Mouse (Mus musculus) left cerebral cortex, postnatal 25 days (tissue): ENCODE data around the gene Gstm5. TPM values are rescaled to one million over a fixed set of nuclear protein-coding genes. Genes with fewer than 3 reads are reported as not detected.
A peak's percentile ranks its signal among the peaks of the same experiment; 100 is the strongest.
"Not testable (repeated sequence)": the region's sequence is repeated elsewhere in the genome, so short reads cannot be mapped to it uniquely, and the experiment has no call there.

Experiments
- DNase-seq, 2 experiments: peaks; one replicate each; pipeline ENCODE4 v3.0.0; 2022; ENCODE audit warnings: low spot score in 2 of 2, mixed read lengths in 1 of 2
- intact Hi-C: fragments of 180-260 bp; cut with DNase I; formaldehyde crosslinking; loops from one replicate; pipeline ENCODE4 v1.15.1; 2025
- total RNA-seq, 2 experiments: library from RNA; stranded (reverse); gene quantifications; 2 replicates each; pipeline ENCODE4 v1.2.3; 2021

Gene Gstm5
- 100 to 1,000 TPM; 234 to 260 TPM for total RNA-seq

GRCm38 (mm10) chr3:107895720-107896569 lies at the start of gene Gstm5:
Gene Gstm5 (plus strand): TSS chr3:107895821.
- intact Hi-C loops = no loop called here
- peak; percentile 85 to 93 for DNase-seq

GRCm38 (mm10) chr3:107846175-107846574 lies 49.4 kb upstream of the Gstm5 start:
- no peak for DNase-seq
- intact Hi-C loops = no loop called here

GRCm38 (mm10) chr3:107846835-107847234 lies 48.8 kb upstream of the Gstm5 start:
- DNase-seq = no peak
- intact Hi-C loops = no loop called here

DNA sequence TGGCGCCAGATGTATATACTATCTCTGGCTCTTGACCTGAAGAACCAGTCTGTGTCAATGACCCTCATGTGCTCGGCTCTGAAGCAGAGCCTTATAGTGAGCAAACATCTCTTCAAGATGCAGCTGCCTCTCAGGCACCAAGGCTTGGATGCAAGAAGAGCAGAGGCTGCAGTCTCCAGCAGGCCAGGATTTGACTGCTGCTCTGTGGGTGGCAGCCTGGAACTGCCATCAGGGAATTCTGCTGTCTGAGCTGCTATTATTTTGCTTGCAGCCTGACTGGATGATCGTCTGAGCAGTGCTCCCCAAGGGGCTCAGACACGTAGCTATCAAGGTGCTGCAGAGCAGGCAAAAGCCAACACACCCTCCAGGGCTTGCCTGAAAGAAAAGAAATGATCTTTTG lies 47.5 kb upstream of the Gstm5 start:
- intact Hi-C loops = no loop called here
- DNase-seq = peak in 1 of 2 experiments; percentile 69

DNA sequence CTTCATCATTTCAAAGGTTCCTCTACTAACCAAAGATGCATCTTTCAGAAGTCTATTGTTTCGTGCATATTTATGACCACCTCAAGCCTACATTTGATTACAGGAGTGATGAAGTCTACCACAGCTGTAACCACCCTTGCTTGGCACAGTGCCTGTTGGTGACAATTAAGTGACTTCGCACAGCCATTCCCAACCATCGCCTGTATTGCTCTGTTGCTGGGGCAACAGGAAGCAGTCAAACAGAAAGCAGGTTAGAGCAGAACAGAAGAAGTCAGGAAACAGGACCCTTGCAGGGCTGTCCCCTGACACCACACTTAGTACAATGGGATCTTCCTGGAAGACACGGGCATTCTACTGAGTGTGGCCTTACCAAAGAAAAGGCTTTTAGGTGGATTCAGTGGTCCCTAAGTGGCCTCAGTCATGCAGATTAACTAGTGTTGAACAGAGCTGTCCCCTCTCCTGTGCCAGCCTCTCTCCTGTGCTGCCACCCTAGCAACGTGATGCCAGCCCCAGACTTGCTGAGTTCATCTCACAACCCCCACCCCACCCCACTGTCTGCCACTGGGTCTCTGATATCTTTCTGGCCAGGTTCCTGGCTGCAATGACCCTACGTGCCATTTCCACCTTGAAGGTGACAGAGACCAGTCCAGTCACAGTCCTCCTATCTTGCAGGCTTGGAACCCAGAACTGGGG lies 46.5 kb upstream of the Gstm5 start:
- intact Hi-C loops = no loop called here
- DNase-seq = no peak

GRCm38 (mm10) chr3:107849693-107850031 lies 46.0 kb upstream of the Gstm5 start:
- no peak for DNase-seq

GRCm38 (mm10) chr3:107850418-107851031 lies 45.1 kb upstream of the Gstm5 start:
- DNase-seq = peak in 1 of 2 experiments; percentile 31
- intact Hi-C loops = no loop called here

More at GRCm38 (mm10) chr3:107849693-107850031, 46.0 kb upstream of the Gstm5 start:
- intact Hi-C loops = no loop called here

DNA sequence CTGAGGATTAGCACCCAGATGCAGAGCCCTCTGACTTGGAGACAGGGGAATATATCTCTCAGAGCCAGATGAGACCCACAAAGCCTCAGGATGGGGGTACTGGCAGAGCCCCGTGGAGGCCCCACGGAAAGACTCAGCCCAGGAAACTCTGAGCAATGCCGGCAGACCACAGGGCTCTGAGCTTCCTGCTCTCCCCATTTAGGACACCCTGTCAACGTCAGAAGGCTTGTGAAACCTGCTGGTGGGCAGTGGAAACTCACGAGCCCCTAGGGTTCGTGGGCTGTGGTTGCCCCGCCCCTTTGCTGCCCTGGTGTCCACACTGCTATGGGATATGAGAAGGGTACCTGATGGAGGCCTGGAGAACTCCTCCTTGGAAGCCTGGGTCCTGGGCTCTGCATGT lies 42.8 kb upstream of the Gstm5 start:
- DNase-seq = no peak
- intact Hi-C loops = no loop called here

GRCm38 (mm10) chr3:107853232-107854181 lies 42.1 kb upstream of the Gstm5 start:
- intact Hi-C loops = no loop called here
- peak in 1 of 2 experiments; percentile 33 for DNase-seq

DNA sequence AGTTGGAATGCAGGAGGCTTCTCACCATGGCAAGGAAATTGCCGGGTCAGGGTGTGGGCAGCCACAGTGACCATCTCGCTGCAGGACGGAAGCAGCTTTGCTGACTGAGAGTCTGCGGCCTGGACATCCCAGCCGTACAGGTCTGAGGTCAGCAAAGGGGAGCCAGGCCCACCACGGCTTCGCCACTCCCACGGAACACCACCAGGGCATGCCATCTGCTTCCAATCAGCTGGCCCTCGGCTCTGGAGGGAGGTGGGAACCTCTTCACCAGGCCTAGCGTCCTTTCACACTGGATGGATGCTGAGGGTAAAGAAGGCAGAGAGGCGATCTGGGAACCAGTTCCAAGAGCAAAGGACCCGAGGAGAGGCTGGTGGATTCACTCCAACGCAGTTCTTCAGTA lies 40.3 kb upstream of the Gstm5 start:
- intact Hi-C loops = no loop called here
- DNase-seq = no peak

DNA sequence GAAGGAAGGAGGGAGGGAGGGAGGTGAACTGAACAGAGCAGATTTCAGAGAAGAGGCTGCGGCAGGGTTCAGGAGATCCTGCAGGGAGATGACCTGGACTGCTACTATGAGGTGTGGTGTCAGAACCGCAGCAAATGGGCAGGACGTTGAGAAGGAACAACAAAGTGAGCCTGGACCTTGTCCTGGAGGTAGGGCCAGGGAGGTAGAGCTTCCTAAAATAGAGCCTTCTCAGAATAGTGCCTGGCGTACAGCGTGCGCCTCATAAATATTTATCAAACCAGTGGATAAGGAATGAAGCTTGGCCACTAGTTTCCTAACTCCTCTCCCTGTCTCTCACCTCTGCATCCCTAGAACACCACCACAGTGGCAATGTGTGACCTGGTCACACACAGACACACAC lies 38.0 kb upstream of the Gstm5 start:
- intact Hi-C loops = no loop called here
- DNase-seq = no peak

- DNase-seq = not testable (repeated sequence)
- intact Hi-C loops = loop anchor here (5.0 to 10.0 kb wide), 2 partner anchors 254 to 283 kb away; partner anchors contain the start of gene Gnai3
Measured at GRCm38 (mm10) chr3:107861483-107861882, 34.1 kb upstream of the Gstm5 start.

- intact Hi-C loops = loop anchor here (2.0 to 10.0 kb wide), 3 partner anchors 104 to 282 kb away; partner anchors contain the start of gene Gnai3
- no peak for DNase-seq
Measured at GRCm38 (mm10) chr3:107862471-107862870, 33.1 kb upstream of the Gstm5 start.

DNA sequence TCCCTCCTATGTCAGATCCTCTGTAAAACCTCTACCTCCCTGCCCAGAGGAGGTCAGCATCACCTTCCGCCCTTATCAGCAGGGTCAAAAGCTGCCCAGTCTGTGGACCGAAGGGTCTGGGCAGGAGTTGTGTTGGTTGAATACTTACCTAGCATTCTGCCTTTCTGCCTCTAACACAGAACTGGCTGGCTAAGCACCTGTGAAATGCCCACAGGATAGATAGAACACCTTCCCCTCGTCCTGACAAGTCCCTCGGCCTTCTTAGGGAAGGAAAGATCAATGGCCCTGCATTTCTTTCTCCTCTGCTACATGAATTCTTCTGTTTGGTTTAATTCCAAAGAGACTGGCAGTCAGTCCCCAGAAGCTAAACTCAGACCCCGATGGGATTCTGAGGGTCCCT lies 32.1 kb upstream of the Gstm5 start:
- no peak for DNase-seq
- intact Hi-C loops = loop anchor here (2.0 to 10.0 kb wide), 3 partner anchors 105 to 281 kb away; partner anchors contain the start of gene Gnai3

DNA sequence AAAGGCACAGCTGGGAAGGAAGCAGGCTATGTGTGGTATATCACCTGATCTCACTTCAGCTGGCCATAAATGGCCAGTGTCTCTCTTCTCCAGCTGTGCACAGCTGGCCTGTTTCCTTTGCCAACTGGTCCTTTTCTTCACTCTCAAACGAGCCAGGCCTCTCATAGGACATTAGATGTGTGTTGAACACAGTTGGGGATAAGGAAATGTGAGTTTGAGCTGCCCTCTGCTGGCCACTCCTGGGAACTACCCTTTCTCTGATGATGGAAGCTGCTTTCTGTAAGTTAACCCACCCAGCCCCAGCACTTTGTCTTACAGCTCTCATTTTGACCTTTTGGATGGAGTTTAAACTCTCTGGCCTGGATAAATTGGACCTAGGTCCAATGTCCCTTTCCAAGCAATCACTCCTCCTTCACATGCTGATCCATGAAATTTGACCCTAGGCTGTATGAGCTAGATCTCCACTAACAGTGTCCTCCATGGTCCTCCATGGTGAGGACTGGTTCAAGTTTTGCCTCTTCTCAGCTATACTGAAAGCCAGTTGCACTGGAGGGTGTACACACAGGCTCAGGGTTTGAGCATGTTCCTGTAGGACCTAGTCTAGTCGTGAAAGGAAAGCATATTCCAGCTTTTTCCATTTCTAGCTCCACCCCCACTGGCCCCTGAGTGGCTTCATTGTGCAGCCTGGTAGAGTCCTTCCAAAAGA lies 31.6 kb upstream of the Gstm5 start:
- intact Hi-C loops = loop anchor here (1.0 to 10.0 kb wide), 4 partner anchors 105 to 281 kb away; partner anchors contain the start of genes Ahcyl1 and Gnai3
- DNase-seq = peak; percentile 91 to 97

- intact Hi-C loops = loop anchor here (10.0 kb wide), 1 partner anchor 279 kb away; the partner anchor contains the start of gene Gnai3
- no peak for DNase-seq
Measured at GRCm38 (mm10) chr3:107865364-107866091, 30.1 kb upstream of the Gstm5 start.

DNA sequence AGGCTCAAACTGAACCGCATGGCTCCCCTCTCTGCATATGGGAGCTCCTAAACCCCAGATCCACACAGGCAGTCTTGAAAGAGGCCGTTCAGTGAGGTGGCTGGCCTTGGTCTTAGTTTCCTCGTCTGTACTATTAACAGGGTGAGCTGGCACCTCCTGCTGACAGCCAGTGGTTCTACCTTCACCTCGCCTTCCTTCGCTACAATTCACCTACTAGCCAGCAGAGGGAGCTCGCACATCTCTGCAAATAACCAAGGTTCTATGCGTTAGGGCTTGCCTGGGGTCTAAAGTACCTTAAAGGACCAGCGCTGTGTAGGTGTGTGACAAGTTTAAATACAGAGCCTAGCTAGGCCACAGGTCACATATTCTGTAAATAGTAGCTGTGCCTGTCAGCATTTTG lies 28.5 kb upstream of the Gstm5 start:
- intact Hi-C loops = loop anchor here (1.0 to 10.0 kb wide), 3 partner anchors 51 to 278 kb away; partner anchors contain the start of gene Gnai3
- DNase-seq = peak; percentile 92 to 96

GRCm38 (mm10) chr3:107868452-107868851 lies 27.2 kb upstream of the Gstm5 start:
- DNase-seq = no peak
- intact Hi-C loops = loop anchor here (10.0 kb wide), 1 partner anchor 276 kb away; the partner anchor contains the start of gene Gnai3
